Mouse (Mus musculus): ENCODE measurements around the gene Cnst.

Gene Cnst

GRCm38 (mm10) chr1:179553949-179554347, 7.8 kb downstream of the Cnst start:
- DNase-seq (ENCODE audit: low read depth): peak; percentile 51

- no peak for DNase-seq (ENCODE audit: low read depth)
Observed at GRCm38 (mm10) chr1:179556921-179557320, 10.8 kb downstream of the Cnst start.

- DNase-seq (ENCODE audit: low read depth): peak; percentile 58
Observed at GRCm38 (mm10) chr1:179559446-179560194, 13.4 kb downstream of the Cnst start.

GRCm38 (mm10) chr1:179560845-179561430, 14.8 kb downstream of the Cnst start:
- peak; percentile 48 for DNase-seq (ENCODE audit: low read depth)

GRCm38 (mm10) chr1:179563211-179563610, 17.0 kb downstream of the Cnst start:
- DNase-seq (ENCODE audit: low read depth): no peak

- DNase-seq (ENCODE audit: low read depth): no peak
Observed at GRCm38 (mm10) chr1:179563926-179564325, 17.8 kb downstream of the Cnst start.

- no peak for DNase-seq (ENCODE audit: low read depth)
Observed at GRCm38 (mm10) chr1:179567558-179567957, 21.4 kb downstream of the Cnst start.

- DNase-seq (ENCODE audit: low read depth): no peak
Observed at GRCm38 (mm10) chr1:179568690-179569398, 22.7 kb downstream of the Cnst start.

GRCm38 (mm10) chr1:179570482-179570881, 24.3 kb downstream of the Cnst start:
- DNase-seq (ENCODE audit: low read depth): no peak

- no peak for DNase-seq (ENCODE audit: low read depth)
Observed at GRCm38 (mm10) chr1:179571686-179572085, 25.5 kb downstream of the Cnst start.

GRCm38 (mm10) chr1:179573650-179574206, 27.6 kb downstream of the Cnst start:
- DNase-seq (ENCODE audit: low read depth): no peak

- DNase-seq (ENCODE audit: low read depth): peak; percentile 78
Observed at GRCm38 (mm10) chr1:179578625-179579024, 32.5 kb downstream of the Cnst start.

- DNase-seq (ENCODE audit: low read depth): no peak
Observed at GRCm38 (mm10) chr1:179580200-179580599, 34.0 kb downstream of the Cnst start.

GRCm38 (mm10) chr1:179581422-179581821, 35.3 kb downstream of the Cnst start:
- DNase-seq (ENCODE audit: low read depth): no peak

- DNase-seq (ENCODE audit: low read depth): no peak
Observed at GRCm38 (mm10) chr1:179582021-179582433, 35.9 kb downstream of the Cnst start.

GRCm38 (mm10) chr1:179583090-179583489, 36.9 kb downstream of the Cnst start:
- DNase-seq (ENCODE audit: low read depth): no peak

- no peak for DNase-seq (ENCODE audit: low read depth)
Observed at GRCm38 (mm10) chr1:179584220-179584619, 38.0 kb downstream of the Cnst start.

GRCm38 (mm10) chr1:179585646-179586045, 39.5 kb downstream of the Cnst start:
- DNase-seq (ENCODE audit: low read depth): no peak

GRCm38 (mm10) chr1:179586430-179587095, 40.4 kb downstream of the Cnst start:
- DNase-seq (ENCODE audit: low read depth): no peak

GRCm38 (mm10) chr1:179588230-179588629, 42.1 kb downstream of the Cnst start:
- DNase-seq (ENCODE audit: low read depth): no peak

- DNase-seq (ENCODE audit: low read depth): no peak
Observed at GRCm38 (mm10) chr1:179591639-179592038, 45.5 kb downstream of the Cnst start.

- no peak for DNase-seq (ENCODE audit: low read depth)
Observed at GRCm38 (mm10) chr1:179592143-179592542, 46.0 kb downstream of the Cnst start.

Data from naive thymus-derived CD4-positive, alpha-beta T cell, adult 2 months (primary cell).